Mouse (Mus musculus): ENCODE data around the gene Nars2.

The Nars2 gene

GRCm38 (mm10) chr7:97074974-97075373, 123.7 kb downstream of the Nars2 start:
- DNase-seq, result no peak

DNA sequence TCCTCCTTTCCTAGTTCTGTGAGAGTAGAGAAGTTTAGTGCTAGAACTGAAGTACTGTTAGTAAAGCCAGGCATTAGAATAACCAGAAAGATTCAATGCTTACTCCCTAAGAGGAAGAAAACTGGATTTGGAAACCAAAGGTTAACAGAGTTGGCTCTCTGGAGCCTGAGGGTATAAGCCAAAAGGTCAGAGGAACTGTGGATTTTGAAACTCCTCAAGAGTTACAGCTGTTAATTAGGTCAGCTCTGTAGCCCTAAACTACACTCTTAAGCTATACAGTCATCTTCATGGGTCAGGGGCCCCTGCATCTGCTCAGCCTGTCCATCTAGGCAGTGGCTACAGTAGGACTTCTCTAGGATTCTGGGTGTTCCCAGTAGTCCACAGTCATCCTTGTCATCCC, 125.7 kb downstream of the Nars2 start:
- peak; percentile 27 for DNase-seq

DNA sequence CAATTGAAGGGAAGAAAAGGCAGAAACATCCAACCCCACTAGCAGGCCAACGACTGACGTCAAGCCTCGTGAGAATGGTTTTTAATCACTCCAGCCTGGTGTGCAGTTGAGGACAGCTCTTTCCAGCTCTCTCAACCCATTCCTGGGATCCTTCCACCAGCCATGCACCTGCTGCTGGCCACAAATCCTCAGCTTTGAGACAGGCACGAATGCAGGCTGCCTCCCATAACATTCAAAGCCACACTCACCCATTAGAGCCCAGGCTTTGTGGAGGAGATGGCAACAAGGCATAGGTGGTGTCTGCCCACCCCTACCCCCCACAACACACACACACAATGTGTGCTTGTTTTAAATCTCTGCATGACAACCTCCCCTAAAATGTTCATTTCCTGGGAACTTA, 127.4 kb downstream of the Nars2 start:
- no peak for DNase-seq

DNA sequence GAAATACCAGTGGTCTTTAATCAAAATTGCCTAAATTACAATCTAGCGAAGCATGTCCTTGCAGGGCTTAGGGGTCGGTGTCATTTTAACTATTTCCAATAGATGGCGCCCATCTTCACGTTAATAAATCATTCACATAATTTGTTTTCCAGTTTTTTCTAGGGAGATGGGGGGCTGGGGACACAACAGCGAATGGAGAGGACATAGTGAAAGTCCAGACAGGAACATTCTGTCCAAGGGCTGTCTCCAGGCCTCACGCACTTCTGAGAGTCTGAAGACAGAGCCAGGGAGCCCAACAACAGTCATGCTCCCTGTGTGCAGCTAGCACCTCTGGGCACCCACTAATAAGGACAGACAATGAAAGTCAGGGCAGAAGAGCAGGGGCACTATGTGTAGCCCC, 127.8 kb downstream of the Nars2 start:
- peak; percentile 39 for DNase-seq

GRCm38 (mm10) chr7:97079651-97080365, 128.5 kb downstream of the Nars2 start:
- DNase-seq, result no peak

DNA sequence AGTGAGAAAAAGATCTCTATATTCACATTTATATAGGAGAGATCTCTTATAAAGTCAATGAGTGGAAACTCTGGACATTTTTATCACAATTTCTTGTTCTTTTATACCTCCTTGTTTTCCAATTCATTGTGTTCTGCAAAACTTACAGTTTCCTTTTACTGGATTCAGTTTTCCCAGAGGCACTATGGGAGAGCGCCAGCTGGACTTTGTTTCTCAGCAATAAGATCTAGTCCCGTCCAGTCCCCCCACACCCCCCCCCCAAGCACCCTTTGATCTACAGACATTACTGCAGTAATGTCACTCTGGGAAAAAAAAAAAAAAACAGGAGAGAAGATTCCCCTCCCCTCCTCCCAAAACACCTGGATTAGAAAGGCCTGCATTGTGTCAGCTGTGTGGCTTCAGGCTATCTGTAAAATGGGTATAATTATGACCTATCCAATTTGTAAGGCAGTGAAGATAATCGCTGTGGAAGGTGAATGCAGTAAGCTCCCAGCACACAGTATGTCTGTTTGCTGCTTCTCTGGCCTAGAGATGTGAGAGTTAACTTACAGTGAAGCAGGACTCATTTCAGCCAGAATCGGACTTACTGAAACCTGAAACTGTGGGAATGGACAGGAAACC, 129.4 kb downstream of the Nars2 start:
- no peak for DNase-seq

- DNase-seq, result peak; percentile 78
These were observed 130.1 kb downstream of the Nars2 start, which contains the start of gene Gab2 for GRCm38 (mm10) chr7:97081242-97081958. Gene Gab2, plus strand, starts transcription at chr7:97081586.

DNA sequence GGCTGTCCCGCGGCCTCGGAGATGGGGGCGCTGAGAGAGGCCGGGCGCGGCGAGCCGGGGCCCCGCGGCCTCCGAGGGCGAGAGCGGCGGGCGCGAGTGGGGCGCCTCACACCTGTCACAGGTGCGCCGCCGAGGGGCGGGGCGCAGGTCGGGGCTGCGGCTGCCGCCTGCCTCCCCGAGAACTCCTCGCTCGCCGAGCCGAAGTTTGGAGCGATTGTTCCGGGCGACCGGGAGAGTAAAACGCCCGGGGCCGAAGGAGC, 130.6 kb downstream of the Nars2 start:
- DNase-seq, result no peak

DNA sequence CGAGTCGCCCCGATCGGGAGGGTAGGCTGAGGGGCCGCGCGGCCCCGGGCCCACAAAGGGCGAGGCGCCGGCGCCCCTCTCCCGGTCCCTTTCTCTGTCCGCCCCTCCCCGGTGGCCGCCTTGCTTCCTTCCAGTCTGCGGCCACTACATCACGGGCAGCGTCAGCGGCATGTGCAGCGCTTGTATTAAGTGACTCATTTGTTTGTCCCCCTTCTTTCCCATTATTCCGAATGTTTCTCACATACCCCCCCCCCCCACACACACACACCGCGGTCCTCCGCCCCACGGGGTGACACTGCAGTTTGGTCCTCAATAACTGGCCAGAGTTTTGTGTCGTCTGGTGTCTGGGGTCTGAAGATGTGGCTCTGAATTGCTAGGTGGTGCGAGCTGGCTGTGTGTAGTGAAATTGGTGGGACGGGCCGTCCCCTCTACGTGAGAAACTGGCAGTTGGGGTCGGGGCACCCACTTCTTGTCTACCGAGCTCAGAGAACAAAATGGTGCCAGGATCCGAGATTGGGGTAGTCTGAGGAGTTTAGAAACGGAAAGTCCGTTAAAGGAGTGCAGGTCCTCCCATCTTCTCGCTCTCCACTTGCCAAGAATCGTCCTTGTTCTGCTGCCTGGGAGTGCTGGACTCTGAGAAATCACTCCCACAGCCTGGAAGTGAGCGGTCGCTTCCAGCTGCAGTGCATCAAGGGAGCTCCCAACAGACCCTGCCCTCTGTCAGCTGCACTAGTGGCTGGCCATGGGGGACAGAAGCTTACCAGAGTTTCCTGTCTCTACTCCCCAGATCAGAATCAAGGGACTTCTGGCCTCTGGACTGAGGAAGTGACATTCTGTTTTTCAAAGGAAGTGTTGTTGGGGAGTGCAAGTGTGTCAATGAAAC, 131.2 kb downstream of the Nars2 start:
- peak; percentile 74 for DNase-seq

DNA sequence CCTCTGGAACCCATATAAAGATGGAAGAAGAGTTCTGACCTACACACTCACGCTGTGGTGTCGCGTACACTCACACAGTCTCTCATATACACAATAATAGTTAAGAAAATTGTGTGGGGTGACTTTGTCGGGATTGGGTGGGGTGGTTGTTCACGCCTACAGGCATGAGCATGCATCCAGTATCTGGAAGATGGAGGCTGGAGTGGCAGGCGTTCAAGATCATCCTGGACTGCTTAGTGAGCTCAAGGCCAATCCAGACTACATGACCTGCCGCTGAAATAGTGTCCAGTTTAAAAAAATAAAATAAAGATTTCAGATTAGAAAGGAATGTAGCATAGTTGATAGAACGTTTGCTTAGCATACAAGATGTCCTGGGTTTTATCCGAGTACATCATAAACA, 132.3 kb downstream of the Nars2 start:
- no peak for DNase-seq

- no peak for DNase-seq
These were observed 132.9 kb downstream of the Nars2 start for GRCm38 (mm10) chr7:97084181-97084580.

DNA sequence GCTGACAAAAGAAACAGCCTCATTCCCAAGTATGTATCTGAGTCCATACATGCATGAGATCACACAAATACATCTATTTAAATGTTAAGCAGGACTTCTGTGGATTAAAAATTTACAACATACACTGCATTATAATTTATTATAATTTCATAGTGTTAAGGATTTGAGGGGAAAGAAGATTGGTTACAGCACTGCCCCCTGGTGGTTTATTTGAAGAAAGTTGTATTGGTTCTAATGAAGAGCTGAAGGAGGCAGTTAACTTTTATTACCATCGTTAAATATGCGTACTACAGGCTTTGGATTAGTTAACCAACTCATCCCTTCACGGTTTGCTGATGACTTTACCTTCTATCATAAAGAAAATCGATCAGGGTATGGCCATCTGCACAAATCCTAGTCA, 134.0 kb downstream of the Nars2 start:
- DNase-seq, result no peak

- DNase-seq, result no peak
These were observed 142.9 kb downstream of the Nars2 start for GRCm38 (mm10) chr7:97094241-97094640.

- no peak for DNase-seq
These were observed 156.8 kb downstream of the Nars2 start for GRCm38 (mm10) chr7:97108119-97108518.
